Mouse (Mus musculus) subcutaneous adipose tissue, adult 2 months (tissue): ENCODE data around the gene Lipo3. TPM values are rescaled to one million over a fixed set of nuclear protein-coding genes. Genes with fewer than 3 reads are reported as not detected.

Source experiments
- polyA plus RNA-seq: library from polyadenylated mRNA; depleted of rRNA; stranded (reverse); fragments of >200 nt; gene quantifications from 2 replicates; pipeline ENCODE4 v1.2.3, GENCODE M21; 2012; ENCODE audit warnings: low replicate concordance; rRNA removed

Gene Lipo3
- 4.0 and 4.4 TPM in 2 replicates for polyA plus RNA-seq

GRCm38 (mm10) chr19:33761287-33762086 is at the start of gene Lipo3:
TSS of gene Lipo3 (minus strand) at chr19:33761951.

GRCm38 (mm10) chr19:33787359-33787758 is 25.6 kb upstream of the Lipo3 start, which contains the start of gene Lipo1:
TSS of gene Lipo1 (minus strand) at chr19:33787459.

DNA sequence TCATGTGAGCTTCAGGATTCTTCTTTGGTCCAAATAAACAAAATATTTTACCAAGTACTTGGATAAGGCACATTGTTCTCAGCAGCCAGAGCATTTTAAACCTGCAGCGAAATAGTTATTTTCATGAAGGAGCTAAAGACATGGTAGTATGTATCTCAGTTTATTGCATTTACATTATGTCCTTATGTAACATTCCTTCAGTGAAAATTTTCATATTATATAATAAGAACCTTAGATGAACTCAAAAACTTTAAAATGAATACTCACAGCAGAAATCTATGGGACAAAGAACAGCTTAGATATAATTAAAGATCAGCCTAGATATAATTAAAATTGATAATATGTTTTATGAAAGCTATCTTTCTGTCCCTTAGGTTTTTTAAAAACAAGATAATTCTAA is 10.5 kb downstream of the Lipo3 start, which contains the start of gene Lipo2:
Gene Lipo2, minus strand, starts transcription at position 101 of the 400 bp plus-strand sequence.

DNA sequence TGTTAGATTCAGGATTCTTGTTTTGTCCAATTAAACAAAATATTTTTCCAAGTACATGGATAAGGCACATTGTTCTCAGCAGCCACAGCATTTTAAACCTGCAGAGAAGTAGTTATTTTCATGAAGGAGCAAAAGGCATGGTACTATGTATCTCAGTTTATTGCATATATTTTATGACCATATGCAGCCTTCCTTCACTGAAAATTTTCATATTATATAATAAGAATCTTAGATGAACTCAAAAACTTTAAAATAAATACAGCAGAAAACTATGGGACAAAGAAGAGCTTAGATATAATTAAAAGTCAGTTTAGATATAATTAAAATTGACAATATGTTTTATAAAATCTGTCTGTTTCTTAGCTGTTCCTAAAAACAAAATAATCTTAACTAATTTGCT is 136.6 kb downstream of the Lipo3 start, which contains the start of gene Gm8978:
Gene Gm8978, minus strand, starts transcription at position 101 of the 400 bp plus-strand sequence.

GRCm38 (mm10) chr19:33517680-33518079 is 244.1 kb downstream of the Lipo3 start, which contains the start of gene Lipo4:
TSS of gene Lipo4 (minus strand) at chr19:33517780.

Other genes with a start within 250 kb of the Lipo3 start
- not detected in 2 replicates for gene Lipo4, start 244.2 kb downstream of the Lipo3 start, polyA plus RNA-seq
- not detected in 2 replicates for gene Gm8978, start 136.7 kb downstream of the Lipo3 start, polyA plus RNA-seq
- 0.08 TPM in 1 of 2 replicates, not detected in the other for gene Lipo2, start 10.6 kb downstream of the Lipo3 start, polyA plus RNA-seq
- not detected in 2 replicates for gene Lipo1, start 25.5 kb upstream of the Lipo3 start, polyA plus RNA-seq
- gene Lipf, start 199.2 kb upstream of the Lipo3 start, polyA plus RNA-seq = 1.1 TPM in 1 of 2 replicates, not detected in the other
- 0.12 TPM in 1 of 2 replicates, not detected in the other for gene Lipk, start 246.3 kb upstream of the Lipo3 start, polyA plus RNA-seq